Comparison of ENCODE assay signal across 8 mouse cellular contexts in genomic region chr3:93547099-93547648, GRCm38 (mm10). TPM values are rescaled to one million over a fixed set of nuclear protein-coding genes. Genes with fewer than 3 reads are reported as not detected.
A peak's percentile ranks its signal among the peaks of the same experiment; 100 is the strongest.
DNase-seq lines count a peak whose midpoint lies in the region; ATAC-seq lines count a peak whose summit lies in the region.

No protein-coding gene starts in this region.

- no peaks in the 10 kb centered on the region for H3K9me3 ChIP-seq in forebrain, embryonic 10.5 days
- H3K9me3 ChIP-seq in lung, embryonic 16.5 days (ENCODE audit: control insufficient read depth, low read length): no peaks in the 10 kb centered on the region

- DNase-seq in adrenal gland, postnatal 4 days (ENCODE audit: low spot score in 2 of 2): peak; percentile 62 to 74
- DNase-seq in forebrain, embryonic 10.5 days (ENCODE audit: extremely low spot score, low spot score): peak; percentile 78
- peak; percentile 71 for DNase-seq in heart, postnatal 25 days (ENCODE audit: low spot score)
- peak; percentile 62 to 78 for DNase-seq in layer of hippocampus, adult 8-10 months (ENCODE audit: low spot score in 2 of 2)
- DNase-seq in ovary, postnatal 10 days (ENCODE audit: low spot score): peak; percentile 81
- DNase-seq in thymus, postnatal 14 days: peak; percentile 90

- intact Hi-C loops in heart, postnatal 25 days (cut with DNase I): loop anchor here (1.0 kb wide), 2 partner anchors 47 to 60 kb away; no protein-coding TSS in a partner anchor

- H3K4me3 ChIP-seq in forebrain, embryonic 10.5 days: no peak overlapping the region
- H3K4me3 ChIP-seq in lung, embryonic 16.5 days (ENCODE audit: low read length): no peak overlapping the region

- 36% methylated on average over 7 of the region's 7 CpGs for WGBS in forebrain, embryonic 10.5 days
- 29% methylated on average over 7 of the region's 7 CpGs for WGBS in lung, embryonic 16.5 days

- ATAC-seq in CD4-positive, CD25-positive, alpha-beta regulatory T cell, adult 4 months: peak; percentile 52
- ATAC-seq in lung, embryonic 16.5 days (ENCODE audit: low read depth): peak; percentile 71

- no peaks in the 10 kb centered on the region for H3K36me3 ChIP-seq in forebrain, embryonic 10.5 days (replicated peaks)
- no peaks in the 10 kb centered on the region for H3K36me3 ChIP-seq in lung, embryonic 16.5 days (ENCODE audit: control insufficient read depth, insufficient read depth, low read length)

- H3K4me2 ChIP-seq in lung, embryonic 16.5 days (ENCODE audit: low read depth, low read length): no peak overlapping the region

- H3K27me3 ChIP-seq in forebrain, embryonic 10.5 days (ENCODE audit: poor library complexity, severe bottlenecking): no peaks in the 10 kb centered on the region
- no peaks in the 10 kb centered on the region for H3K27me3 ChIP-seq in lung, embryonic 16.5 days (ENCODE audit: control insufficient read depth, insufficient read depth, low read depth, low read length)

- no peak overlapping the region for H3K27ac ChIP-seq in forebrain, embryonic 10.5 days
- H3K27ac ChIP-seq in lung, embryonic 16.5 days (ENCODE audit: low read length): no peak overlapping the region

- no peak overlapping the region for H3K9ac ChIP-seq in lung, embryonic 16.5 days (ENCODE audit: low read length)

- no peaks in the 10 kb centered on the region for H3K4me1 ChIP-seq in forebrain, embryonic 10.5 days
- no peaks in the 10 kb centered on the region for H3K4me1 ChIP-seq in lung, embryonic 16.5 days (replicated peaks; ENCODE audit: control insufficient read depth, insufficient read depth, low read length)

RNA-seq across cellular contexts. Expression of gene S100a10, which starts 7.7 kb away (rescaled TPM):
- polyA plus RNA-seq in CD4-positive, CD25-positive, alpha-beta regulatory T cell, adult 4 months (2017; shearing (Covaris generic)): 100 to 1,000 TPM; 693 to 848 TPM
- total RNA-seq in adrenal gland, postnatal 4 days (2021): 100 to 1,000 TPM; 198 to 205 TPM
- polyA plus RNA-seq in forebrain, embryonic 10.5 days (2016; fragmentation: Nextera tagmentation; extraction: Ambion mirVana): 93.1 and 94.7 TPM in 2 replicates
- 100 to 1,000 TPM in 1 of 2 experiments, 10 to 100 TPM in 1; 99.6 to 111 TPM for total RNA-seq in heart, postnatal 25 days (2021)
- total RNA-seq in layer of hippocampus, adult 8-10 months (2022): 10 to 100 TPM; 16.7 to 37.3 (median 28.5) TPM
- polyA plus RNA-seq in lung, embryonic 16.5 days (2015; fragmentation: Nextera tagmentation; extraction: Ambion mirVana): 320 and 322 TPM in 2 replicates

RNA-seq across cellular contexts. Expression of gene S100a11, which starts 26.9 kb away (rescaled TPM):
- 100 to 1,000 TPM; 613 to 644 TPM for polyA plus RNA-seq in CD4-positive, CD25-positive, alpha-beta regulatory T cell, adult 4 months (2017; shearing (Covaris generic))
- total RNA-seq in adrenal gland, postnatal 4 days (2021): 100 to 1,000 TPM; 223 to 236 TPM
- 211 and 229 TPM in 2 replicates for polyA plus RNA-seq in forebrain, embryonic 10.5 days (2016; fragmentation: Nextera tagmentation; extraction: Ambion mirVana)
- 10 to 100 TPM; 82.1 to 97.0 TPM for total RNA-seq in heart, postnatal 25 days (2021)
- total RNA-seq in layer of hippocampus, adult 8-10 months (2022): 10 to 100 TPM in 2 of 4 experiments, 1 to 10 TPM in 2; 6.1 to 19.4 (median 13.9) TPM
- polyA plus RNA-seq in lung, embryonic 16.5 days (2015; fragmentation: Nextera tagmentation; extraction: Ambion mirVana): 1,535 and 1,592 TPM in 2 replicates

Comparison
In these comparisons a context has a peak if more than half of its experiments do, and no peak if none do; other contexts are left out.
1. RNA of gene S100a11, which starts 26.9 kb away (total RNA-seq): 223 to 236 TPM in adrenal gland, postnatal 4 days and 82.1 to 97.0 TPM in heart, postnatal 25 days; 6.1 to 19.4 TPM in layer of hippocampus, adult 8-10 months; every median in the first group is over 4 times any median in the second.
2. Peak in every context shown above with its lines, with median percentiles within 50 percentile points of each other: DNase-seq.